Mouse (Mus musculus) lung, postnatal 0 days (tissue): Measurements from ENCODE around the gene Rita1. TPM values are rescaled to one million over a fixed set of nuclear protein-coding genes. Genes with fewer than 3 reads are reported as not detected.
A peak's percentile ranks its signal among the peaks of the same experiment; 100 is the strongest.

Experiments used
- ATAC-seq: fragments of 200-750 bp; cut with Nextera tagmentation; 2 replicates; pipeline ENCODE4 v1.8.0; 2017; ENCODE audit warnings: moderate library complexity
- DNase-seq: peaks from one replicate; pipeline ENCODE4 v3.0.0-alpha.2; 2016; ENCODE audit warnings: low spot score
- H3K27ac ChIP-seq: fragments of 300-500 bp; sonication (generic); 2 replicates; pipeline ENCODE4 v1.5.1; 2014; ENCODE audit warnings: antibody characterized with exemption, mild to moderate bottlenecking, low read length, mixed read lengths
- H3K27me3 ChIP-seq: fragments of 300-500 bp; sonication (generic); replicated peaks from 2 replicates; pipeline ENCODE4 v1.6.1; 2014; ENCODE audit warnings: low read length, mixed read lengths; ENCODE audit not compliant: insufficient read depth
- H3K36me3 ChIP-seq: fragments of 300-500 bp; sonication (generic); 2 replicates; pipeline ENCODE4 v1.6.1; 2014; ENCODE audit warnings: low read length, mixed read lengths; ENCODE audit not compliant: insufficient read depth
- H3K4me1 ChIP-seq: fragments of 300-500 bp; sonication (generic); 2 replicates; pipeline ENCODE4 v1.6.1; 2014; ENCODE audit warnings: antibody characterized with exemption, low read depth, low read length, mixed read lengths; ENCODE audit not compliant: insufficient read depth
- H3K4me2 ChIP-seq: fragments of 300-500 bp; sonication (generic); replicated peaks from 2 replicates; pipeline ENCODE4 v1.6.1; 2014; ENCODE audit warnings: low read depth, mild to moderate bottlenecking, low read length, moderate library complexity, mixed read lengths
- H3K4me3 ChIP-seq: fragments of 300-500 bp; sonication (generic); 2 replicates; pipeline ENCODE4 v1.5.1; 2014; ENCODE audit warnings: low read depth, low read length
- H3K9ac ChIP-seq: fragments of 300-500 bp; sonication (generic); replicated peaks from 2 replicates; pipeline ENCODE4 v1.6.1; 2014; ENCODE audit warnings: low read depth, mild to moderate bottlenecking
- H3K9me3 ChIP-seq: fragments of 300-500 bp; sonication (generic); 2 replicates; pipeline ENCODE4 v1.6.1; 2016; ENCODE audit warnings: low read length, mixed read lengths
- CTCF ChIP-seq: IDR thresholded peaks from 2 replicates; pipeline ENCODE4 v1.5.1; 2016; ENCODE audit warnings: antibody characterized with exemption, mild to moderate bottlenecking
- EP300 ChIP-seq: IDR thresholded peaks from 2 replicates; pipeline ENCODE4 v1.6.1; 2016; ENCODE audit warnings: antibody characterized with exemption, mild to moderate bottlenecking, control low read depth
- WGBS: fragments of 180-500 bp; shearing (Covaris S2); extraction: QIAGEN DNeasy Blood & Tissue Kit; methylation state at CpG from one replicate; pipeline ENCODE4 v1.1.7; 2014; 5-methylcytosine and 5-hydroxymethylcytosine counted together
- polyA plus RNA-seq: library from polyadenylated mRNA; unstranded; fragments of >200 nt; fragmentation: Nextera tagmentation; extraction: Ambion mirVana; gene quantifications from 2 replicates; pipeline ENCODE4 v1.2.1, GENCODE M21; 2015

Rita1 gene
- polyA plus RNA-seq, 1 experiment from 2014 or later: 10.0 TPM

- Histone ChIP-seq H3K4me1 (peaks cover 22% of the 10 kb centered on the region), H3K27ac (0 out of 2 replicates have a peak overlapping the region, but pooled peaks have one; percentile 51), H3K36me3 (no peaks in the 10 kb centered on the region), H3K27me3 (no peaks in the 10 kb centered on the region), H3K4me3 (no peak overlapping the region), H3K9ac (no peak overlapping the region), H3K9me3 (no peaks in the 10 kb centered on the region), H3K4me2 (no peak overlapping the region)
- WGBS: 70% methylated on average over 14 of the region's 14 CpGs
- ATAC-seq: no peak
- TF ChIP-seq EP300 (no peak), CTCF (no peak)
- DNase-seq: no peak
Measured at GRCm38 (mm10) chr5:120567761-120568211, 44.6 kb downstream of the Rita1 start.

GRCm38 (mm10) chr5:120567253-120567701, 45.1 kb downstream of the Rita1 start:
- ATAC-seq (peak; percentile 48), DNase-seq (peak; percentile 77)
- no peak for TF ChIP-seq EP300
- no peak for TF ChIP-seq CTCF
- 53% methylated on average over 21 of the region's 21 CpGs for WGBS
- Histone ChIP-seq H3K27ac (peak overlapping the region; percentile 51; the same call in 1 of the 2 replicates), H3K27me3 (no peaks in the 10 kb centered on the region), H3K4me3 (no peak overlapping the region), H3K4me2 (no peak overlapping the region), H3K36me3 (no peaks in the 10 kb centered on the region), H3K4me1 (peaks cover 24% of the 10 kb centered on the region), H3K9me3 (no peaks in the 10 kb centered on the region), H3K9ac (no peak overlapping the region)

GRCm38 (mm10) chr5:120566681-120567252, 45.6 kb downstream of the Rita1 start:
- WGBS: 38% methylated on average over 9 of the region's 9 CpGs
- ATAC-seq (0 out of 2 replicates have a peak, but pooled peaks have one; percentile 20), DNase-seq (peak; percentile 48)
- Histone ChIP-seq H3K9me3 (no peaks in the 10 kb centered on the region), H3K4me2 (no peak overlapping the region), H3K27ac (peak overlapping the region; percentile 51), H3K9ac (no peak overlapping the region), H3K4me1 (peaks cover 24% of the 10 kb centered on the region), H3K36me3 (no peaks in the 10 kb centered on the region), H3K27me3 (no peaks in the 10 kb centered on the region), H3K4me3 (no peak overlapping the region)
- no peak for TF ChIP-seq CTCF
- no peak for TF ChIP-seq EP300

- no peaks in the 10 kb centered on the region for H3K9me3 ChIP-seq
- no peaks in the 10 kb centered on the region for H3K36me3 ChIP-seq
- WGBS: 43% methylated on average over 5 of the region's 5 CpGs
- no peak overlapping the region for H3K4me2 ChIP-seq
- no peak for DNase-seq
- ATAC-seq: no peak
- TF ChIP-seq CTCF: no peak
- TF ChIP-seq EP300: no peak
- H3K27ac ChIP-seq: no peak overlapping the region
- H3K4me1 ChIP-seq: peaks cover 25% of the 10 kb centered on the region
- no peak overlapping the region for H3K4me3 ChIP-seq
- H3K9ac ChIP-seq: no peak overlapping the region
- H3K27me3 ChIP-seq: no peaks in the 10 kb centered on the region
Measured at GRCm38 (mm10) chr5:120566101-120566500, 46.3 kb downstream of the Rita1 start.

- no peaks in the 10 kb centered on the region for H3K27me3 ChIP-seq
- peaks cover 29% of the 10 kb centered on the region for H3K4me1 ChIP-seq
- no peak for TF ChIP-seq EP300
- no peak overlapping the region for H3K4me2 ChIP-seq
- H3K9ac ChIP-seq: no peak overlapping the region
- no peaks in the 10 kb centered on the region for H3K36me3 ChIP-seq
- H3K4me3 ChIP-seq: no peak overlapping the region
- 46% methylated on average over 14 of the region's 15 CpGs for whole genome bisulfite sequencing
- H3K27ac ChIP-seq: no peak overlapping the region
- ATAC-seq (no peak), DNase-seq (no peak)
- no peaks in the 10 kb centered on the region for H3K9me3 ChIP-seq
Measured at GRCm38 (mm10) chr5:120565171-120565905, 47.1 kb downstream of the Rita1 start.

GRCm38 (mm10) chr5:120563914-120564311, 48.5 kb downstream of the Rita1 start:
- peaks cover 27% of the 10 kb centered on the region; the same call in 1 of the 2 replicates for H3K4me1 ChIP-seq
- WGBS: 29% methylated on average over 4 of the region's 4 CpGs
- H3K9me3 ChIP-seq: no peaks in the 10 kb centered on the region
- DNase-seq: no peak
- no peaks in the 10 kb centered on the region for H3K27me3 ChIP-seq
- H3K27ac ChIP-seq: no peak overlapping the region; the same call in 1 of the 2 replicates
- no peak for TF ChIP-seq CTCF
- TF ChIP-seq EP300: no peak
- H3K9ac ChIP-seq: no peak overlapping the region
- H3K36me3 ChIP-seq: no peaks in the 10 kb centered on the region
- no peak for ATAC-seq
- no peak overlapping the region for H3K4me2 ChIP-seq
- no peak overlapping the region for H3K4me3 ChIP-seq
